Mouse (Mus musculus): Measurements from ENCODE around the gene AY074887. TPM values are rescaled to one million over a fixed set of nuclear protein-coding genes. Genes with fewer than 3 reads are reported as not detected.

Gene AY074887
- 0.31 and 0.41 TPM in 2 replicates for polyA plus RNA-seq (2015; fragmentation: Nextera tagmentation; extraction: Ambion mirVana)

DNA sequence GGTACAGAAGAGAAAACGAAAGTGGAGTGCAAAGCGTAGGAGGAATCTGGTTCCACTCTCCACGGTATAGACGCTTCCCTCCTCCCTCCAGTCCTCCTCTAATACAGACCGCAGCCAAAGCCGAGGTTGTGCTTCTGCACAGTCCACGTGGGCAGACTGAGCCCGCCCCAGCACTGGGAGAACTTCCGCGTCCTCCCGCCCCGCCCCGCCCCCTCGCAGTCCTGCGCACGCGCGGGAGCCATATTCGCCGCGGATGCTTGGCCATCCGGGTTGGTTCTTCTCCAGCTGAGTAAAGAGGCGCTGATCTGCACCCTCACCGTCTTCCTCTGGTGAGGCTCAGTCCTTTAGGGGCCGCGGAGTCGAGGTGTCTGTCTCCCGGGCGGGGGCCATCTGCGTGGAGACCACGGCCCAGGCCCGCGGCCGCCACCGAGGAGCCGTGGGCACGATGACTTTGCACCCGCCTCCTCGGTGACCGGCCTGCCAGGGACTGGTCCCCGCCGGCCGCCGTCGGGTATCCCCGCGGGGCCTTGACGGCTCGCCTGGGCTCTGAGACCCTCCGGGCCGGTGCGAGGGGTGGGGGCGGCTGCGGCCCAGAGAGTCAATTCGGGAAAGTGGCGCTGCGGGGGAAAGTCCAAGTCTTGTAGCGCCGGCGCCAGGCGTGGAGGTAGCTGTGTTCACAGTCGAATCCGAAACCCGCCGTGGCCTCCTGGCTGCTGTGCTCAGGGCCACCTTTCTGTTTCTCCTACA is at the start of gene AY074887, which contains the start of gene Psma4:
Gene AY074887 (minus strand): TSS at position 424 of the 747 bp plus-strand sequence.
Gene Psma4 (plus strand): TSS at position 216 of the 747 bp plus-strand sequence.
- Histone ChIP-seq H3K4me1 (replicated peaks) (peaks cover 28% of the 10 kb centered on the region), H3K4me3 (replicated peaks) (peak within 1 kb of the TSS; percentile 92), H3K9me3 (replicated peaks) (no peaks in the 10 kb centered on the region), H3K36me3 (replicated peaks) (peaks cover 37% of the 10 kb centered on the region), H3K27ac (replicated peaks) (peak within 1 kb of the TSS; percentile 82), H3K9ac (peak within 1 kb of the TSS; percentile 90), H3K27me3 (no peaks in the 10 kb centered on the region), H3K4me2 (peak within 1 kb of the TSS; percentile 72)
- ATAC-seq (ENCODE audit: insufficient read depth) = peak; percentile 98
- under 1% methylated on average over 65 of the region's 65 CpGs for WGBS (ENCODE audit: insufficient replicate concordance)

DNA sequence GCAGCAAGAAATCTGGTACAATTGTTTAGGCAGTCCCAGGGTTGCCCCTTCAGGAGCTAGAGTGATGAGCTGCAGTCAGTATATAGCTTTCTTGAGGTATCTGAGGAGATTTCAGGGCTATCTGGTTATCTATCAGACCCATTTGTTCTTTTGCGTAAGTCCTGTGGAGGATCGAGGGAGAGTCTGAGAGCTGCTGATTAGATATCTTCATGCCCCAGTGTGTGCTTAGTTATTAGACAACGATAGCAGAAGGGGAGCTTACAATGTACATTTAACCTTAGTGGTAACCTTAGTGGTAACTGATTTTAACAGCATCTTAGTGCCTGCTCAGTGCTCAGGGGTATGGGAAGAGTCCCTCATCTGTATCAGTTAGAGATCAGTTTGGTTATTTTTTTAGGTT is 44.8 kb upstream of the AY074887 start:
- ATAC-seq (ENCODE audit: insufficient read depth) = peak; percentile 49
- H3K27me3 ChIP-seq = peaks cover 16% of the 10 kb centered on the region; the same call in 1 of the 2 replicates

DNA sequence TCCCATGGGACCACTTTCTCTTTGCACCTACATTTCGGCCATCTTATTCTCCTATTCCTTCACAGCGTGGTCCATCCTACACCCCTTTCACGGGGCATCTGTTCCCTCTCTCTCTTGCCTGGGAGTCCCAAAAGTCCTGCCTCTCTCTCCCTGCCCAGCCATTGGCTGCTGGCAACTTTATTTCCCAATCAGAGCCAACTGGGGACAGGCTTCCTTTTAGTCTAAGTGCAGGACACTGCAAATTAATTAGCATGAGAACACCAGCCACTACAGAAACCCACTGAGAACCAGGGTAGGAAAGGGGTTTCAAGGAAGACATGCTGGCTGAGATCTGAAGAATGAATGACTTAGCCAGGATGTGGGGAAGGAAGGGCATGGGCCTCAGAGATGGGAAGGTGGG is 43.6 kb upstream of the AY074887 start:
- H3K4me3 ChIP-seq (replicated peaks) = no peak overlapping the region
- H3K9me3 ChIP-seq (replicated peaks) = no peaks in the 10 kb centered on the region
- H3K4me2 ChIP-seq = no peak overlapping the region
- H3K36me3 ChIP-seq (replicated peaks) = no peaks in the 10 kb centered on the region
- H3K27ac ChIP-seq (replicated peaks) = no peak overlapping the region
- peaks cover 16% of the 10 kb centered on the region; the same call in 1 of the 2 replicates for H3K27me3 ChIP-seq
- 41% methylated on average over 3 of the region's 3 CpGs for WGBS (ENCODE audit: insufficient replicate concordance)
- H3K9ac ChIP-seq = no peak overlapping the region
- ATAC-seq (ENCODE audit: insufficient read depth) = no peak
- H3K4me1 ChIP-seq (replicated peaks) = 0 out of 2 replicates have a peak, but pooled peaks cover 4% of the 10 kb centered on the region

More for the DNA sequence above, 44.8 kb upstream of the AY074887 start:
- no peaks in the 10 kb centered on the region for H3K36me3 ChIP-seq (replicated peaks)
- 0 out of 2 replicates have a peak, but pooled peaks cover 4% of the 10 kb centered on the region for H3K4me1 ChIP-seq (replicated peaks)
- no peaks in the 10 kb centered on the region for H3K9me3 ChIP-seq (replicated peaks)
- no peak overlapping the region for H3K4me3 ChIP-seq (replicated peaks)
- H3K9ac ChIP-seq = no peak overlapping the region
- no peak overlapping the region for H3K4me2 ChIP-seq
- 18% methylated on average over 3 of the region's 3 CpGs for WGBS (ENCODE audit: insufficient replicate concordance)
- no peak overlapping the region for H3K27ac ChIP-seq (replicated peaks)

DNA sequence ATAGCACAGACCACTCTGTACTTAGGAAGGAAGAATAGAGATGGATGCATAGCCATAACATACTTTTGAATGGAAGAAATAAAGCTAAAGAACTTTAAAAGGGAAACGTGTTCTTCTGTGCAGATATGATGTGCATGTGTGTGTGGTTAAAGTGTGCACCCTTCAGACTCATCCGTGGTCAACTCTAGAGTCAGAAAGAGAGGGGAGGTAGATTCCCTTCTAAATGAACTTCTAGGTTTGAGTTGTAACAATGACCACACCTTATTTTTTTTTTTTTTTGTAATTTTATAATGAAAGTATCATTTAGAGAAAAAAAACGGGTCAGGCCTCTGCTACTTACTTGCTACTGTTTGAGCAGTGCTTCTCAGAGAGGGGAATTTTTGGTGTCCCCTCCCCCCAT is 39.6 kb upstream of the AY074887 start:
- Histone ChIP-seq H3K4me3 (replicated peaks) (no peak overlapping the region), H3K4me2 (no peak overlapping the region), H3K27me3 (peaks cover 13% of the 10 kb centered on the region; the same call in 1 of the 2 replicates), H3K9ac (no peak overlapping the region), H3K27ac (replicated peaks) (no peak overlapping the region), H3K36me3 (replicated peaks) (no peaks in the 10 kb centered on the region), H3K4me1 (replicated peaks) (no peaks in the 10 kb centered on the region), H3K9me3 (replicated peaks) (no peaks in the 10 kb centered on the region)
- no peak for ATAC-seq (ENCODE audit: insufficient read depth)
- WGBS (ENCODE audit: insufficient replicate concordance) = 49% methylated on average over 3 of the region's 3 CpGs

DNA sequence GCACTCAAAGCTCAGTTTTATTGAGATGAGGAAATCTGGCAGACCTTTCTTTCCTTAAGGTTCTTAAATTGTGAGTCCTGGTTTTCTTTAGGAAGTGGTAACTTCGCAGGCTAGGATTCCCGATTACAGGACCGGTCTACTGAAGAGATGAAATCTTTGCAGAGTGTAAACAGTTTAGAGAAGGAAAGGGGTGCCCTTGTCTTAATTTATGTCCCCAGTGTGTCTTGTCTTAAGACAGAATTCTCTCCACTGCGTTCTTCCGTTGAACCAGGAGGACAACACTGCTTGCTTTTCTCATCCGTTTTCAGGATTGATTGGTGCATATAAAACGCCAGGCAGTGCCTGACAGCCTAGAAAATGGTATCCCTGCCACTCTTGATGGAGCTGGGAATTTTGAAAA is 31.6 kb upstream of the AY074887 start:
- no peak for ATAC-seq (ENCODE audit: insufficient read depth)
- WGBS (ENCODE audit: insufficient replicate concordance) = 8% methylated on average over 7 of the region's 7 CpGs
- Histone ChIP-seq H3K4me1 (replicated peaks) (peaks cover 11% of the 10 kb centered on the region), H3K4me2 (no peak overlapping the region), H3K27me3 (peaks cover 65% of the 10 kb centered on the region), H3K36me3 (replicated peaks) (no peaks in the 10 kb centered on the region), H3K9me3 (replicated peaks) (no peaks in the 10 kb centered on the region), H3K4me3 (replicated peaks) (no peak overlapping the region), H3K9ac (no peak overlapping the region), H3K27ac (replicated peaks) (no peak overlapping the region)

DNA sequence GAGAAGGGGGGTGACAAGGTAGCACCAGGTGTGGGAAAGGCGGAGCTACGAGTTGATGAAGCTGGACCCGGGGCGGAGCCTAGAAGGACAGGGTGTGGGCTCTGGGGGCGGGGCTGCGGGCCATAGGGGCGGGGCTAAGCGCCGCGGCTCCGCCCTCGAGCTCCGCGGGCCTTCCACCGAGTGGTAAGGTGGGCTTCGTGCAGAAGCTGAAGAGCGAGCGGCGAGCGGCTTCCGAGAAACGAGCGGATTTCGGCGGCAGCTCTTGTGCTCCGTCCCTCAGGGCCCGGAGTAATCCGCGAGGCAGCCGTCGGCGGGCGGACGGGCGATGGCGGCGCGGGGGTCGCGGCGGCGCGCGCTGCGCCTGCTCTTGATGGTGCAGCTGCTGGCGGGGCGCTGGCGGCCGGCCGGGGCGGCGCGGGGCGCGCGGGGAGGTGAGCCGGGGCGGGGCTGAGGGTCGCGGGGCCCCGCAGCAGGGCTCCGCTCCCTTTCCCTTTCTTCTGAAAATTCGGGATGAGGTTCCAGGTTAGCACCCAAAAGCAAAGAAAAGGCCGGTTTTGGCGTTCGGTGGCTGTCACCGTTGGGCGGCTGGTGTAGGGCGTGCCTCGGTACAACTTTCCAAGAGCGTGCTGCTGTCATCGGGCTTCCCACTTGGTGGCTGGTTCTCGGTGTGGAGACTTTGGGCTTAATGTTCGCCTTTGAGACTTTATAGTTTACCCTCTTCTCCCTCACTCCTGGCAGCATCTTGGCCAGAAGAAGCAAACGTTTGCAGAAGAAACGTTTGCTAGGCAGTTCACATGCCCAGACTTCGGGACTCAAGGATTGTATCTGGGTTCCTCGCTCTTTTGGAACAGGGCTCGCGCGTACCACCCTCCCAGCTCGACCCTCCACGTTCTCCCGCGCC is 30.7 kb upstream of the AY074887 start:
- ATAC-seq (ENCODE audit: insufficient read depth) = no peak

DNA sequence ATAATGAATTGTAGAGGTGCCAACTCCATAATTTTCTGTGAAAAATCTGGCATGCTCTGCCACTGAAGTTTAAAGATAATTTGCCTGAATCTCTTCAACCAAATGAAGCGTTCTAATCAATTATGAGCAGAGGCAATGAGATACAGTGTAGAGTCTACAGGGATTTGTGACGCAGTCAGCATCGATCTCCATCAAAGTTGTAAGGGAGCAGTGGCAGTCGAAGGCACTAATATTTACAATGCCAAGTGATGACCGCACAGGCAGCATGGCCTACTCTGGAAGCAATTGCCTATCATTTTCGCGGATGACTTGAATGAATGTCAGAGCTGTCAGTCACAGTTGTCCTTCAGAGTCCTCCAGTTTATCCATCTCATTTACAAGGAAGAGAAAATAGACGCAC is 29.9 kb upstream of the AY074887 start, which contains the start of gene Chrna5:
Gene Chrna5 (plus strand): TSS at position 207 of the 400 bp plus-strand sequence.
- ATAC-seq (ENCODE audit: insufficient read depth) = no peak
- Histone ChIP-seq H3K4me1 (replicated peaks) (peaks cover 11% of the 10 kb centered on the region), H3K4me2 (peak within 1 kb of the TSS; percentile 80), H3K27me3 (peaks cover 73% of the 10 kb centered on the region), H3K4me3 (replicated peaks) (peak within 1 kb of the TSS; percentile 55), H3K9ac (no peak within 1 kb of the TSS), H3K27ac (replicated peaks) (no peak within 1 kb of the TSS), H3K36me3 (replicated peaks) (no peaks in the 10 kb centered on the region), H3K9me3 (replicated peaks) (no peaks in the 10 kb centered on the region)
- WGBS (ENCODE audit: insufficient replicate concordance) = 56% methylated on average over 8 of the region's 8 CpGs

More for the DNA sequence above, 30.7 kb upstream of the AY074887 start:
- H3K27ac ChIP-seq (replicated peaks) = no peak overlapping the region
- H3K4me1 ChIP-seq (replicated peaks) = peaks cover 11% of the 10 kb centered on the region
- peaks cover 72% of the 10 kb centered on the region for H3K27me3 ChIP-seq
- no peaks in the 10 kb centered on the region for H3K36me3 ChIP-seq (replicated peaks)
- under 1% methylated on average over 85 of the region's 85 CpGs for WGBS (ENCODE audit: insufficient replicate concordance)
- peak overlapping the region; percentile 80 for H3K4me2 ChIP-seq
- H3K4me3 ChIP-seq (replicated peaks) = peak overlapping the region; percentile 55
- H3K9ac ChIP-seq = no peak overlapping the region
- no peaks in the 10 kb centered on the region for H3K9me3 ChIP-seq (replicated peaks)

DNA sequence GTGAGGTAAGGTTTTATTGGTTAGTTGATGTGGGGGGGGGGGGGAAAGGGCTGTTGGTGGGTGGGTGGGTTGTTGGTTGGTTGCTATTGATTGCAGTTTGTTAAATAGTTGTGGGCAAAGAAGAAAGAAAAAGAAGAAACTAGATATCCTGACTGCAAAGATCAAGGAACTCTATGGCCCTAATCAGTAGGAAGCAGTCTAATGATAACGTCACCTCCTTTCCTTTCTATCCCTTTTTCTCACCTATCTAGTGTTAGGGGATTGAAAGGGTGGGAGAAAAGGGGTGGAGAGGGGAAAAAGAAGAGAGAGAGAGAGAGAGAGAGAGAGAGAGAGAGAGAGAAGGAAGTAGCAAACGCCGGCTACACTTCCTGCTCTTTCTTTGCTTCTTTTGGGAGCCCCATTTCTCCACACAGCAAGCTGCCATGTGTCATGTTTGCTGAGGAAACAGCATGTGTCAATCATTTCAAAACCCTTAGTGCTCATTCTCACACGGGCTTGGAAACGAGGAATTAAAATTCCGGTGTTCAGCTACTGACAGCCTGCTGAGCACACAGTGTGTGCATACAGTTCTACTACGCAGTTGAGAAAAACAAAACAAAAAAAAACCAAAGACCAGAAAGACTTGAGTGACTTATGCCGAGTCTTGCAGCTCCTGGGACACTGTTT is 19.3 kb upstream of the AY074887 start:
- H3K4me1 ChIP-seq (replicated peaks) = no peaks in the 10 kb centered on the region
- no peak overlapping the region for H3K27ac ChIP-seq (replicated peaks)
- H3K9me3 ChIP-seq (replicated peaks) = no peaks in the 10 kb centered on the region
- no peak for ATAC-seq (ENCODE audit: insufficient read depth)
- H3K4me3 ChIP-seq (replicated peaks) = no peak overlapping the region
- H3K27me3 ChIP-seq = no peaks in the 10 kb centered on the region
- no peak overlapping the region for H3K4me2 ChIP-seq
- no peak overlapping the region for H3K9ac ChIP-seq
- WGBS (ENCODE audit: insufficient replicate concordance) = 25% methylated on average over 8 of the region's 8 CpGs
- no peaks in the 10 kb centered on the region for H3K36me3 ChIP-seq (replicated peaks)

DNA sequence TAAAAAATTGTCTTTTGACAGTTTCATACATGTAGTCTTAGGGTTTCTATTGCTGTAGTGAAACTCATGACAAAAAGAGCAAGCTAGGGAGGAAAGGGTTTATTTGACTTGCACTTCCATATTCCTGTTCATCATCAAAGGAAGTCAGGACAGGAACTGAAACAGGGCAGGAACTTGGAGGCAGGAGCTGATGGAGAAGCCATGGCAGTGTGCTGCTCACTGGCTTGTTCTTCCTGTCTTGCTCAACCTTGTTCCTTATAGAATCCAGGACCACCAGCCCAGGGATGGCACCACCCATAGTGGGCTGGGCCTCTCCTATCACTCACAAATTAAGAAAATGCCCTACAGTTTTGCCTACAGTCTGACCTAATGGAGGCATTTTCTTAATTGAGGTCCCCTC is 12.9 kb upstream of the AY074887 start:
- Histone ChIP-seq H3K4me2 (no peak overlapping the region), H3K9me3 (replicated peaks) (no peaks in the 10 kb centered on the region), H3K36me3 (replicated peaks) (peaks cover 8% of the 10 kb centered on the region), H3K27me3 (no peaks in the 10 kb centered on the region), H3K27ac (replicated peaks) (no peak overlapping the region), H3K9ac (no peak overlapping the region), H3K4me3 (replicated peaks) (no peak overlapping the region), H3K4me1 (replicated peaks) (no peaks in the 10 kb centered on the region)
- ATAC-seq (ENCODE audit: insufficient read depth) = no peak

DNA sequence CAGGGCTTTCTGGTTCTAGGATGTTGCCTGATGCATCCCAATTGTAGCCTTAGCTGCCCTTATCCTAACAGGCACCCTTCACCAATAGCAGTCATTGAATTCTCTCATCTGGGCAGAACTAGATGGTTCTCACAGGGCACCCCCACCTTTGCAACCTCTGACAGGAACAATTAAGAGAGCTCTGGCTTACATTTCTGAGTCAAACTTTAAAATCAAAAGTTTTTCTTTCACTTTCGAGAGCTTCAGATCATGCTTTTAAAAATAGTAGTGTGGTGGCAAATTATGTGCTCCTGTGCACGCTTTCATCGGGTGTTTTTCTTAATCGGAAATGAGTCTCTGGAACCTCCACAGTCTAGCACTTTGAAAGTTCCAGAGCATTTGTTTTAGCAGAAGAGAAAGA is 10.3 kb upstream of the AY074887 start:
- H3K9me3 ChIP-seq (replicated peaks) = no peaks in the 10 kb centered on the region
- ATAC-seq (ENCODE audit: insufficient read depth) = no peak
- no peak overlapping the region for H3K9ac ChIP-seq
- H3K27ac ChIP-seq (replicated peaks) = no peak overlapping the region
- peaks cover 33% of the 10 kb centered on the region for H3K36me3 ChIP-seq (replicated peaks)
- WGBS (ENCODE audit: insufficient replicate concordance) = 84% methylated on average over 4 of the region's 4 CpGs
- H3K4me3 ChIP-seq (replicated peaks) = no peak overlapping the region
- no peak overlapping the region for H3K4me2 ChIP-seq
- no peaks in the 10 kb centered on the region for H3K27me3 ChIP-seq
- H3K4me1 ChIP-seq (replicated peaks) = no peaks in the 10 kb centered on the region
